Mouse (Mus musculus): ENCODE results near the gene Cfap45. TPM values are rescaled to one million over a fixed set of nuclear protein-coding genes. Genes with fewer than 3 reads are reported as not detected.
A peak's percentile ranks its signal among the peaks of the same experiment; 100 is the strongest.

Gene Cfap45
- total RNA-seq, 2 experiments from 2014 or later = 0.30 to 0.89 TPM

DNA sequence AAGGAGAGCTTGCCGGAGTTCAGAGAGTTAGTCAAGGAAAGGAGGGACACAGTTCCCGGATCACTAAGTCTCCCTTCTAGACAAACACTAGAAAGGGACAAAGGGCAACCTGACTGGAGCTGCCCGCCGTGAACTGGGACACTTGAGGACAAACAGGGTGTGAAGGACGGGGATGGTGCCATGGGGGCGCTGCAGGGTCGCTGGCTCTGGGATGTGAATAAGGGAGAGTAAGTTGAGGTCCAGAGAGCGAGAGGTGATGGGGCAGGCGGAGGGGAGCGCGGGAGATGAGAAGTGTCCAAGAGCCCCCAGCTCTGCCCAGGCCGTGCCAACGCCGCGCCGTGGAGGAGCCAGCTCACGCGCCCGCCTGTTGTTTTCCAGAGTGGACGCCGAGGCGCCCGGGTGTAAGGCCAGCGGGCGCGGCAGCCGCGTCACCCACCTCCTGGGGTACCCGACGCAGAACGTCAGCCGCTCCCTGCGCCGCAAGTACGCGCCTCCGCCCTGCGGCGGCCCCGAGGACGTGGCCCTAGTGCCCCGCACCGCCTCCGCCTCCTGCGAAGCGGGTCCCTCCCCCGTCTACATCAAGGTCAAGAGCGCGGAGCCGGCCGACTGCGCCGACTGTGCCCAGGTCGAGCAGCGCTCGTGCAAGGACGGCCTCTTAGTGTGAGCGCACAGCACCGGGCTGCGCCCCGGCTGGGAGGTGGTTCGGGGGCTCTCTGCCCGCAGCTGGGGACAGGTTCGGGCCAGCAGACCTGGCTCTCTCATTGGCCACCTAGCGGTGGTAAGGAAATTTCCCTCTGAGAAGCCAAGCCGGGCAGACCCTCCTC lies 42.3 kb downstream of the Cfap45 start:
- DNase-seq = peak; percentile 81 to 87

DNA sequence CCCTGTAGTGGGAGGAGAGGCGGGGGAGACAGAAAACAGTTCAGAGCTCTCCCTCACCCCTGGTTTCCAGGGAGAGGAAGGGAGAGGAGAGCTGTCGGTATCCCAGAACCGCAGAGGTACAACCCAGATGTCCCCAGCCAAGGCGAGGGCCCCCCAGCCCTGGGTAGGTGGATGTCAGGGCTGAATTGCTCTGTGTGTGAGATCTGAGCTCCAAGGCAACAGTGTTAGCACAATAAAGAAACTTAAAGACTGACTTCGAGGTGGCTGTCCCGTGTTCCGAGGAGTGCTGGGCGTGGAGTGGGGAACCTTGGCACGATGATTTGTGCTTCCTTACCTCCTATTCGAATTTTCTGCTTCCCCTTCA lies 42.8 kb downstream of the Cfap45 start:
- DNase-seq = no peak

DNA sequence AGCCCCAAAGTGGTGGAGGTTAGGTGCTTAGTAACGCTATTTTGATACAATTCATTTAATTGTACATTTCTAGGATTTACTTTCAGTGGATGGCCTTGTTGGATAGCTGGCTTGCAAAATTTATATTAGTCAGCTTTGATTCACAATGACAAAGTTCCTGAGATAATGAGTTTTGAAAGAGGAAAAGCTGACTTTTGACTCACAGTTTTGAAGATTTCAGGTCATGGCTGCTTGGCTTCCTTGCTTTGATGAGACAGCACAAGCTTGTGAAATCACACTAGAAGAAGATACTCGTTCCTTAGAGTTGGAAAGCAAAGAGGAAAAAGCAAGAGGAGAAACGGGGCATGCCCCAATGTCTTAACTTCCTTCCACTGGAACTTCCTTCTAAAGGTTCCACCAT lies 45.5 kb downstream of the Cfap45 start:
- DNase-seq = peak in 1 of 2 experiments; percentile 9

DNA sequence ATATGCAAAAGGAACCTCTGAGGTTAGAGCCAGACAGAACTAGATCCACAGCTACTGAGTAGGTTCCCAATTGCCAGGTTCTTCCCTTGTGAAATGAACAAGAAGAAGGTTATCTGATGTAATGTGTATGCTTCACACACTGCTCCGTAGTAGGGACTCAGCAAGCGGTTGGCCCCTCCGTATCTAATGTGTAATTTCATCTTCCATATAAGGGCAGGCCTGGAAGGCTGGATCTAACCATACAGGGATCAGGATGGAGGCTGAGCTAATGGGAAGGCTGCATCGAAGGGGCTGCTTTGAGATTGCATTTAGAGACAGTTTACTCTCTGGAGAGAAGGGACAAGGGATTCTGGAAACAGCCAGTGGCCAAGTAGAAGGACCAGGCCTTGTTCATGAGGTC lies 47.2 kb downstream of the Cfap45 start:
- no peak for DNase-seq

DNA sequence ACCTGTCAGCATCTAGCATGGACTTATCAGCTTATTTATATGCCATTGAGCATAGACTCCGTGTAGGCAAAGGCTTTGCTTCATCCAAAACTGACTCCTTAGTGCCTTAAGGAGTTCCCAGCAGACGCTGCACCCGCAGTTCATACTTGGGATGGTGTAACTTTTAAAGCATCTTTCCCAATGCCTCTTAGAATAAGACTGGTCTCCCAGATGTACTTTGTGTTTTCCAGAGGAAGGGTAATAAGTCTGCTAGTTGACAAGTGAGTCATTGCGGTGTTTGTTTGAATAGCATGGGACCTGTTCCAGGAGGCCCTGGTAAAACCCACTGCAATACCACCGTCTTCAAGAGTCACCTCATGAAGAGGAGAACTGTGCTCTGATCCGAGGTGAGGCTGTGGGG lies 59.5 kb downstream of the Cfap45 start:
- peak in 1 of 2 experiments; percentile 6 for DNase-seq

DNA sequence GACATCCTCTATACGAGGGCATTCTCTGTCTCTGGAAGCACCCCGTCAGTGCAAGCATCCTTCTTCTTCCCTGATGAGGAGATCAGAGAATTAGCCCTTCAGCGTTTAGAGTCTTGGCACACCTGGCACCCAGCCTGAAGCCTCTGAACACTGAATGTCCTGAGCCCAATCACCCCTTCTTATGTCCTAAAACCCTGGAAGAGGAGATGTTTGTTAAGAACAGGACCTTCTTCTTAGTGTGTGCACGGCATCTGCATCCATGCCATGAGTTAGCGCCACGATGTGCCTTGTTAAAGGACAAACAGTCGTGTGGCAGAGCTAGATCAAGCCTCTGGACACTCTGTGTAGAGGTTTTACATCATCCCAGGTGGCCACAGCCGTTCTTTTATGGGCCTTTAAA lies 61.8 kb downstream of the Cfap45 start:
- DNase-seq = no peak

DNA sequence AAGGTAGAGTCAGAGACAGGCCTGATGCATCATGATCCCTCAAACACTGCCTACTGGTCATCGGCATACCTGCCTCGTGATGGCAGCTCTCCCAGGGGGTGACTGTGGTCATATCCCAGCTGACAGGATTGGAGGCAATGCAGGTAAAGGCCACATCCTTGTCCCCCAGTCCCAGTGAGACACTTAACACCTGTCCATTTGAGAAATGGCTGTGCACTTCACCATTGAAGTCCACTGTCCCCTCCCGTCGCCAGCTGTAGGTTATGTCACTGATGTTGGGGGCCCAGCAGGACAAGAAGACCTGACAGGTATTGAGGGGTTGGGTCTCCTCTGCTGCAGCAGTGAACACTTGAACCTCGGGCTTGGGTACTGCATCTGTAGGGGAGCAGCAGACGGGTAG lies 63.7 kb downstream of the Cfap45 start:
- DNase-seq = no peak

DNA sequence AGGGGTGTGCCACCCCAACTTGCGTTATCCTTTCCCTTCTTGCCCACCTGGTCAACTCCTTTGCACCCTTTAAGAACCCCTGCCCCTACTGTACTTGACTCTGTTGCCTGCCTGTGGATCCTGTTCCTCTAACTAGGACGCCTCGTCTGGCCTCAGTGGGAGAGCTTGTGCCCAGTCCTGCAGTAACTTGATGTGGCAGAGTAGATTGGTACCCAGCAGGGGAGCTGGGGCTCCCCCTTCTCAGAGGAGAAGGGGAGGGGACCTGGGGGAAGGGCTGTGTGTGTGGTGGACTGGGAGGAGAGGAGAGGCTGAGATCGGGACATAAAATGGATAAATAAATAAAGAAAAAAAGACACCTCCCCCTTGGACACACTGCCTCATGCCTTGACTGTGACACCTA lies 64.4 kb downstream of the Cfap45 start:
- DNase-seq = no peak

DNA sequence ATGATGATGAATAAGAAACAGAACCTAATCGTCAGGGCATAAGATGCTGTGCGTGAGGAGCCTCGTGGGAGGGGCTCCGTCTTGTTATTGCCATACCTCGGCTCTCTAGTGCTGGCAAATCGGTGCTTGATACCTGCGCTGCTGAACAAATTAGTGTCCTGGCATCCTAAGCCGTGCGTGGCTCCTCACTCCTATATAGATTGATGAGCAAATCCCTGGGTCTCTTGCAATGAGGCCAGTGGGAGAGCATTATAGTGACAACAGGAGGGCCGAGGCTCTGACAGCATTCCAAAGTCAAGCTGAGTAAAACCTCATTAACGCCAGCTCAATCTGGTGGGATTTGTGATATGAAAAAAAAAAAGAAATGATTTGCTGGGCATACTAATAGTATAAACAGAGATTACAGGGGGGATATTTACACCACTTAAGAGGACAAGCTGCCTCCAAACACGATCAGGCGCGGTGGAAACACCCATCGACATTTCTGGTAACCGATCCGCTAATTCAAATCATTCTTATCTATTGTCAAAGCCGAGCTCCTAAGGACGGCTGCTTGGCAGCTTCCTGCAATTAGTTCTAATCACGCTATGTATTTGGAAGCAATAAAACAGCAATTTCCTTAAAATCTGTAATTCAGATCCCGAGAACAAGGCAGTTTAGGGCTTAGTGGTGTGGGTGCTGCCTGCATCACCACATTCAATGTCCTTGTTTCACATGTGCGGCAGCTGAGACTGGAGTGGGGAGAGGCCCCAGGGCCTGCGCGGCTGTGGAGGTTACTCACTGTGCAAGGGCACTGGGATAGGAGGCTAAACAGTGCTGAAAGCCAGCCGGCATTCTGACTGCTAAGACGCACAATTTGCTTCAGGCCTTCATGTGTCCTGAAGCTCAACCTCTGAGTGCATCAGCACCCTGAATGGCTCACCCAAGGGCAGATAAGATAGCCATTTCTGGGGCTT lies 65.3 kb downstream of the Cfap45 start:
- DNase-seq = peak in 1 of 2 experiments; percentile 43

DNA sequence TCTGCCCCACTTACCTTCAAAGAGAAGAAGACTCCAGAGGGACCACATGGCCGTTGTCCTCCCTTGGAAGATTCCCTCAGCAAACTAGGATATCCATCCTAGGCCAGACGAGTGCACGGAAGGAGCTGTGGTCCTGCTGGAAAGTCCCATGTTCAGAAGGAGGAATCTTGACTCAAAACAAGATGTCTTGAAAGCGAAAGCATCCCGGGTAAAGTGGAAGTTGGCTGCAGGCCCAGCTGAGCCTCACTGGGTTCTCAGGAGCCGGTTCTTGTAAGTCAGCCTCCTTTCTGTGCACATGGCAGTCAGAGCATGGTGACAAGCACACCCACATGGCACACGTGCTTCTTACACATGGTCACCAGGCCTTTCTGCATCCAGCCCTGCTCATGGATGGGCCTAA lies 69.8 kb downstream of the Cfap45 start, which contains the start of gene Slamf8:
Gene Slamf8 (minus strand): TSS at position 184 of the 400 bp plus-strand sequence.
- peak; percentile 8 to 51 for DNase-seq

DNA sequence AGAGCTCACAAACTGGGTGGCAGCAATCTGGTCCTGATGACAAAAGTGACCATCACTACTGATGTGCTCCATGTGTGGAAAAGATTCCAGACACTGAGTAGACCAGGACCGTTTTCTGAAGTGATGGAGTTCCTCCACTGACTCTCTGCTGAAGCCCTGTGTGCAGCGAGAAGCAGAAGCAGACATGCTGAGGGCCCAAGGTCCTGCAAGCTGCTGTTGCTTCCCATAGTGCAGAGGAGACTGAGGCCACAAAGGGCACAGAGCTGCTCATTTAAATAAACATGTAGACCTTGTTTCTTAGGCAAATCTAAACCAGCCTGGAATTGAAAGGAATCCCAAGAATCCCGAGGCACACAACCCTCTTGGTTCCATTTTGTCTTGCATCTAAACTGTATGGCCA lies 72.7 kb downstream of the Cfap45 start:
- no peak for DNase-seq

DNA sequence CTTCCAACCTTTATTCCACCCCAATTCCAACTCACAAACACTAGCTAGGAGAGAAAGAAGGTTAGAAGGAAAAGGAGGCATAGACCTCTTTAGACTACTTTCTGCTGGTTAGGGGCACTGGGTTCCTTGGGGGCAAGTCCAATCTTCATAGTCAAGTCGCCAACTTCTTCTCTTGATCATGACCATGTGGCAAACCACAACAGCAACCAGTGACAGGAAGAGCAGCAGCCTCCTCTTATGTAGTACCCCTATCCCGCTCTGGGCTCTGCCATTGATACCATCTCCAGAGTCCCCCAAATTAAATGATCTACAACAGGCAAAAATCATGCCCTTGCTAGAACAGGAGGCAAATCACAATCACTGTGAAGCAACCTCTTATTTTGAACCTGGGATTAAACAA lies 73.4 kb downstream of the Cfap45 start:
- DNase-seq = no peak

DNA sequence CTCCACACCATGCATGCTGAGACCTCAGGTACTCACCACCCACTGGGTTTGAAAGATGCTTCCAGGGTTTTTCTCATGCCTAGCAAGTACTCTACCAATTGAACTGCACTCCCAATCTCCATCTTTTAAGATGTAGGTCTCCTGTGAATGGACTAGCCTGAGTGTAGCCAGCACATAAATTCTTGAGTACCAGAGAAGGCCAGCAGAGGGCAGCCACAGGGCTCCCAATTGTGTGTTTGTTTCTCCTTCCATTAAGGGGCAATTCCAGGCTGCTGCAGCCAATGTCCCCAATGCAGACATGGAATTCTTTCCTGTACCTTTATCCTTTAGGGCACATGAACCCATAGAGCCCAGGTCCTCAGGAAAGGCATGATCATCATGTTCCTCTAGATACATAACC lies 73.9 kb downstream of the Cfap45 start:
- peak; percentile 31 to 34 for DNase-seq

Other genes starting within 250 kb of the Cfap45 start
- gene Atp1a2, start 222.7 kb upstream of the Cfap45 start, total RNA-seq (2021) = 100 to 1,000 TPM; 134 to 155 TPM
- gene Kcnj9, start 191.5 kb upstream of the Cfap45 start, total RNA-seq (2021) = under 1 TPM in 1 of 2 experiments, not detected in 1; 0.23 TPM
- gene Kcnj10, start 179.6 kb upstream of the Cfap45 start, total RNA-seq (2021) = under 1 TPM; 0.46 to 0.56 TPM
- gene Pigm, start 144.3 kb upstream of the Cfap45 start, total RNA-seq (2021) = 10 to 100 TPM; 11.2 to 13.2 TPM
- 1 to 10 TPM; 2.3 to 4.5 TPM for gene Slamf9, start 45.4 kb upstream of the Cfap45 start, total RNA-seq (2021)
- 1 to 10 TPM; 1.6 to 1.8 TPM for gene Igsf9, start 39.0 kb upstream of the Cfap45 start, total RNA-seq (2021)
- 10 to 100 TPM; 90.5 to 91.7 TPM for gene Tagln2, start 20.8 kb upstream of the Cfap45 start, total RNA-seq (2021)
- gene Vsig8, start 35.1 kb downstream of the Cfap45 start, total RNA-seq (2021) = under 1 TPM in 1 of 2 experiments, not detected in 1; 0.16 TPM
- under 1 TPM; 0.40 to 0.50 TPM for gene Slamf8, start 69.8 kb downstream of the Cfap45 start, total RNA-seq (2021)
- not detected for gene Fcrl6, start 81.8 kb downstream of the Cfap45 start, total RNA-seq (2021)
- gene Dusp23, start 112.2 kb downstream of the Cfap45 start, total RNA-seq (2021) = 1 to 10 TPM; 7.1 to 7.7 TPM
- under 1 TPM in 1 of 2 experiments, not detected in 1; 0.40 TPM for gene Crp, start 177.3 kb downstream of the Cfap45 start, total RNA-seq (2021)

Measured in adrenal gland, postnatal 36 days (tissue).